Mouse (Mus musculus) fat pad, adult 2 months (tissue): ENCODE results near the gene Col1a1.

ENCODE experiments used
- DNase-seq: peaks from one replicate; pipeline ENCODE4 v3.0.0-alpha.2; 2011; ENCODE audit warnings: low read depth, low spot score; ENCODE audit errors: extremely low read depth

The Col1a1 gene

DNA sequence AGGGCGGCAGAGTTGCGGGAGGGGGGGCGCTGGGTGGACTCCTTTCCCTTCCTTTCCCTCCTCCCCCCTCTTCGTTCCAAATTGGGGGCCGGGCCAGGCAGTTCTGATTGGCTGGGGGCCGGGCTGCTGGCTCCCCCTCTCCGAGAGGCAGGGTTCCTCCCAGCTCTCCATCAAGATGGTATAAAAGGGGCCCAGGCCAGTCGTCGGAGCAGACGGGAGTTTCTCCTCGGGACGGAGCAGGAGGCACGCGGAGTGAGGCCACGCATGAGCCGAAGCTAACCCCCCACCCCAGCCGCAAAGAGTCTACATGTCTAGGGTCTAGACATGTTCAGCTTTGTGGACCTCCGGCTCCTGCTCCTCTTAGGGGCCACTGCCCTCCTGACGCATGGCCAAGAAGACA lies at the start of gene Col1a1:
TSS of gene Col1a1 (plus strand) at position 180 of the 400 bp plus-strand sequence.
- DNase-seq, result no peak

DNA sequence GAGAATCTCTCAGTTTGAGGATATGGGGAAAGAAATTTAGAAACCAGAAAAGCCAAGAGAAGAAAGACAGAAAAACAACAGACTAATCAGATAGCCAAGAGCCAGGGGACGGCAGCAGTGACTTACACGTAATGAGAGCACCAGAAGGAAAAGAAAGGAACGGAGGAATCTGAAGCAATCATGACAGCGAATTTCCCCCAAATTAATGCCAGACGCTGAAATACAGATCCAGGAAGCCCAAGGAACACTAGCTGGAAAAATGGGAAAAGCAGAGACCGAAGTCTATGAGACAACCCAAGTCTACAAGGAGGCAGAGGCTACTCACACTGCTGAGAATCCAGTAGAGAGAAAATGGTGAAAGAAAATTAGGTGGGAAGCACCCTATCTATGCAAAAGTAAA lies 44.9 kb upstream of the Col1a1 start:
- no peak for DNase-seq

DNA sequence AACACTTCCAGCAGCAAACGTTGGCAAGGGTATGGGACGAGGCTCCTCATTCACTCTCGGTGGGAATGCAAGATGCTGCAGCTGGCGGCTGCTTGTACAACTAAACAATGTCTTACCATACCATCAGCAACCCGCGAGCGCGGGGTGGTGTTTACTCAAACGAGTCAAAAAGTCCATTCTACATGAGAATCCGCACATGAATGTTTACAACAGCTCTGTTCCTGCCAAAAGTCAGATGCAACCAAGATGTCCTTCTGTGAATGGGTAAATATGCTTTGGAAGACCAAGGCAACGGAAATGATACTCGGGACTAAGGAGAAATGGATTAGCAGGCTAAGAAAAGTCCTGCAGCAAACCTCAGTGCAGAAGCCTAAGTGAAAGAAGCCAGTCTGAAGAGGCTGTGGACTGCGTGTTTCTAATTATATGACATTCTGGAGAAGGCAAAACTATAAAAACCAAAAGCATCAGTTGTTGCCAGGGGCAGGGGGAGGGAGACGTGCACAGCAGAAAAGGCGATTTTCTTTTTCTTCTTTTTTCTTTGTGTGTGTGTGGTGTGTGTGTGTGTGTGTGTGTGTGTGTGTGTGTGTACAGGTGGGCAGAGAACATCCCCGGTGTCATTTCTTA lies 39.2 kb upstream of the Col1a1 start:
- DNase-seq, result no peak

DNA sequence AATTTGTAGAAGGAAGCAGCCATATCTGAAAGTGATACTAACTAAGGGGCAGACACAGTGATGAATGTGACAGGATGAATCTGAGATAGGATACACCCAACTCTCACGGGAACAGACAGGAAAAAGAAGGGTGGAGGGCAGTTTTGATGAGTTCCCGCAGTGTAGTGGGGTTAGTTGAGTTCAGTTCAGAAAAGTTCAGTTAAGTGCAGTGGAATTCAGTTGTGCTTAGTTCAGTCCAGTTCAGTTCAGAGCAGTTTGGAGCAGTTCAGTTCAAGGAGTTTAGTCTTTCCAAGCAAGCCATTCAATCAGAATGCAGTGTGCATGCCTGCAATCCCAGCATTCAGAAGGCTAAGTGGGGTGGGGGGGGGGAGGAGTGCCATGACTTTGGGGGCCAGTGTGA lies 34.8 kb upstream of the Col1a1 start:
- DNase-seq, result no peak

DNA sequence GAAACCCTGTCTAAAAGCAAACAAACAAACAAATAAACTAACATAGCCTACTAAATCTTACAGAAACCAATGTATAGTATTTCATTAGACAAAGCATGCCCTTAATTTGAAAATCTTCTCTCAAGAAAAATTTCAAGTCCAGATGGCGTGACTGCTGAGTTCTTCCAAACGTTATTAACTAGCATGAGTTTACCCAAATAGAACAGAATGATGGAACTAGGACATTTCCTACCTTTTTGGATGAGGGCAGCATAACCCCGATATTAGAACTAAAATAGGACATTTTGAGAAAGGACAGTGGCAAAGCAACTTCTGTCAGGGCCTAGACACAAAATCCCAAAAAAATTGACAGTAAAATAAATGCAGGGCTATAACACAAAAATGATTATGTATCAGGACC lies 31.7 kb upstream of the Col1a1 start:
- no peak for DNase-seq

DNA sequence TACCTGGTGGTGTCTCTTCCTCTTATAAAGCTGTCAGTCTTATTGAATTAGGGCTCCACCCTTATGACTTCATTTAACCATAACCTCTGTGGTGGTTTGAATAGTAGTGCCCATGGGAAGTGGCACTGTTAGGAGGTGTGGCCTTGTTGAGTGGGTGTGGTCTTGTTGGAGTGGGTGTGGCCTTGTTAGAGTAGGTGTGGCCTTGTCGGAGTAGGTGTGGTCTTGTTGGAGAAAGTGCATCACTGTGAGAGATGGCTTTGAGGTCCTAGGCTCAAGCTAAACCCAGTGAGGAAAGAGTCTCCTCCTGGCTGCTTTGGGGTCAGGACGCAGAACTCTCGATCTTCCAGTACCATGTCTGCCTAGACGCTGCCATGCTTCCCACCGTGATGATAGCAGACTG lies 25.1 kb upstream of the Col1a1 start:
- DNase-seq, result no peak

DNA sequence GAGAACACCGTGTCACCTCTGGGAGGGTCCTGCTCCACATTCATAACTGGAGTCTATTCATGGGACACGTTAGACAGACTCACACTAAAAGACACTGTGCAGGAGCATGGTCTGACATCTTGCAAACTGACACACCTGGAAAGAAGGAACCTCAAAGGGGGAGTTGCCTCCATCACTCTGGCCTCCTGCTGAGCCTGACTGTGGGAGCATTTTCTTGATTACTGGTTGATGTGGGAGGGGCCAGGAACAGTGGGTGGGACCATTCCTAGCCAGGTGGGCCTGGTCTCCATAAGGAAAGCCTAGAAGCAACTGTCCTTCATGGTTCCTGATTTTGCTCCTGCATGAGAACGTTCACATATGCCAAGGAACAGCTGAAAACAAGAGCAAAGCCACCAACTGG lies 23.5 kb upstream of the Col1a1 start:
- no peak for DNase-seq

DNA sequence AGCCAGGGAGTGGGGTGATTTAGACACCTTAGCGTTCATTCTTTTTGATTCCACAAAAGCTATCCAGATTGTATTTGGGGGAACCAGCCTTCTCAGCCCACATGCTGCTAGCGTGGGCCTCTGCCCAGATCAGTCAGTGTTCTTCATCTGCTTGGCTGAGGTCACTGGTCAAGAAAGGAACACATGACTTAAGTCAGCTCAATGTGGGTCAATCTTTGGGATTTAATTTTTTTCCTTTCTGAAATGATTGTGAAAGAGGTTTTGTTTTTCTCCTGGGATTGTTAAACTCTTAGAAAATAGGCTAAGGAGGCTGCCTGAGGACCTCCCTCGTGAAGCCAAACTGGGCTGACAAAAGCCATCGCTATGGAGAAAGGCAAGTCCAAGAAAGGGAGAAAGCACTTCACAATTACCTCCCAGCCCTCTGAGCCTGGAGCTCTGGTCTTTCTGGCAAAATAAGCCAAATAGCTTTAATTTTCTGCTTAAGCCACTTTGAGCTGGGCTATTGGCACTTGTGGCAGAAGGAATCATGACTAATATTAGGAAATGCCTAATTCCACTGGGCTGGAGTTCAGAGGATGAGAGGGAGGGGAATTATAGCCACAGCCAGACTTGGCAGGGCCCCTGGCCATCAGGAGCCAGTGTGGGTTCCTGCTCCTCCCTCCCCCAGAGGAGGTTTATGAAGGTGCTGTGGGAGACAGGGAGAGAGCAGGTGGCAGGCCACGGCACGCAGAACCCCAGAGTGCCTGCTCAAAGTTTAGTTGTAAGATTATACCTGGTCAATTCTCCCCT lies 22.5 kb upstream of the Col1a1 start:
- DNase-seq, result peak; percentile 74

DNA sequence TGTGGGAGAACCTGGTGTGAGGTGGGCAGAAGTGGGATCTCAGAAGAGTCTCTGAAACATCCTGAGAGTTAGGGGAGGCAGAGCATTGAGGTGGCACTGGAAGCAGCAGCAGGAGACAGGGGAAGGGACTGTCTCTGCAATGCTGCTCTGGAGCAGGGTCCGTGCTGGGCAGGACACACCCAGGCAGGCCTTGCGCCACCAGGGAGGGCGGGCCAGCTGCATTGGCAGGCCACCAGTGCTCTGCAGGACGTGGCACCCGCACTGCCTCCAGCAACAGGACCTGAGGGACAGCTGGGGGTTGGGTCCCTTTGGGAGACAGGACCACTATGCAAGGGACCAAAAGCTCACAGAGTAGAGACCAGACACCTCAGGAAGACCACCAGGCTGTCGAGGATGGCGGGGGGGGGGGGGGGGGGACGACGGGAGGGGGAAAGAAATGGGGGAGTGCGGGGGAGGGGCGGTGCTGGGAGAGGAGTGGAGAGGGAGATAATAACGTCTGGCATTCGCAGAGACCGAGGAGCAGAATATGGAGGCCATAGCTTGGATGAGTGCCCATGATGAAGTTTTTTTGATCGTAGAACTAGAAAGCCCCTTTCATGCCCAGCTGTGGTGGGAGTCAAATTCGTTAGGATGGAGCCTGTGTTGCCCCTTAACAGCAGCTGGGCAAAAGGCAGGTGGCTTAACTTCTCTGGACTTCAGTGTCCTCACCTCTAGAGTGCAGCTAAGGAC lies 20.2 kb upstream of the Col1a1 start:
- no peak for DNase-seq

DNA sequence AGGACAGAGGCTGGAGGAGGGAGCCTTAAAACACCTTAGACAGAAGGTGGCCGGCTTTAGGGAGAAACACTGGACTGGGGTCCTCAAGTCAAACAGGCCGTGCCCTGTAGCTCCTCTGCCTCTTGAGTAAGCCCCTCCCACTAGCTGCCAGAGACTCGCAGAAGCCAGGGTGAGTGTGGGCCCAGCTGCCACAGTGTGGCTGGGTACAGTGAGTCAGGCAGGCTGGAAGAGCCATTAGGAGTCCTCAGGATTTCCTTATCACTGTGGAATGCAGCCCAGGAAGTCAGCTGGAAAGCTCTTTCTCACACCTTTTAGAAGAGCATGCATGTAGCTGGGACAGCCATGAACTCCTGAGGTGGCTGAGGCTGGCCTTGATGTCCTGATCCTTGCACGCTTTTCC lies 19.5 kb upstream of the Col1a1 start:
- no peak for DNase-seq

DNA sequence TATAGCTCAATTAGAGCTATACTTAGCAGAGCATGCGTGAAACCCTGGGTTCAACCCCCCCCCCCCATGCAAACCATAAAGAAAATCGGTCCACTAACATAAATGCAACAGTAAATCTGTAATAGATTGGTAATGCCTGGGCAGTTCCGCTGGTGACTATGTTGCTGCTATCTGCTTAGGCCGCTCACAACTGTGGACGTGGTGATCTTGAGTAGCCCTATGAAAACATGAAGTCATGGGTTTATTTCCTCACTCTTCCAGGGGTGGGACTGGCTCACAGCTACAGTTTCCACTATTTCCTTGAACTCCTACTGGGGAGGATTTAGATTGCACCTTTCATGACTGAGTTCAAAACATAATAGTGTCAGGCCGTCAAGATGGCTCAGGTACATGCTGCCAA lies 18.3 kb upstream of the Col1a1 start:
- DNase-seq, result no peak

DNA sequence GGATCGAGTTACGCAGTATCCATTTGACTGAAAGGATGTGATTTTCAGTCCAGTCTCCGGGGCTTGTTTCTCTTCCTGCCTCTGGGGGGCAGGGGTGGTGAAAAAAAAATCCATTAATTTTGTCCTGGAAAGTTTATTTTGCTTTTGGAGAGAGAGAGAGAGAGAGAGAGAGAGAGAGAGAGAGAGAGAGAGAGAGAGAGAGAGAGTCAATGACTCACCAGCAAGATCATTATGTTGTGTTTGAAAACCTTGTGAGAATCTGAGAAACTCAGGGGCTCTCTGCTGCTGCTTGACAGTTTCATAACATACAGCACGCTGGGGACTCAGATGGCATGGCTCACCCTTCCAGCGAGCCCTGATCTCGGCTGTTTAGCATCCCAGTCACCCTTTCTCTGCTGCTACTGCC lies 15.0 kb upstream of the Col1a1 start:
- no peak for DNase-seq

DNA sequence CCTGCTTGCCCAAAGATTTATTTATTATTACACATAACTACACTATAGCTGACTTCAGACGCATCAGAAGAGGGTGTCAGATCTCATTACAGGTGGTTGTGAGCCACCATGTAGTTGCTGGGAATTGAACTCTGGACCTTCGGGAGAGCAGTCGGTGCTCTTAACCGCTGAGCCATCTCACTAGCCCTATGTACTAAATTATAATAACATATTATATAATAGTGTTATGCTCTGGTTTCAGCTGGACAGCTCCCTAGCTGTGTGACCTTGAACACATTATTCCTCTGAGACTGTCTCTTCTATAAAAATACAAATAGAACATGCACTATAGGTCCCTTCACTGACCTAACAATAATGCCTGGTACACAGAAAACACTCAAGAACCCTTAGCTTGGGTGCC lies 11.0 kb upstream of the Col1a1 start:
- no peak for DNase-seq

DNA sequence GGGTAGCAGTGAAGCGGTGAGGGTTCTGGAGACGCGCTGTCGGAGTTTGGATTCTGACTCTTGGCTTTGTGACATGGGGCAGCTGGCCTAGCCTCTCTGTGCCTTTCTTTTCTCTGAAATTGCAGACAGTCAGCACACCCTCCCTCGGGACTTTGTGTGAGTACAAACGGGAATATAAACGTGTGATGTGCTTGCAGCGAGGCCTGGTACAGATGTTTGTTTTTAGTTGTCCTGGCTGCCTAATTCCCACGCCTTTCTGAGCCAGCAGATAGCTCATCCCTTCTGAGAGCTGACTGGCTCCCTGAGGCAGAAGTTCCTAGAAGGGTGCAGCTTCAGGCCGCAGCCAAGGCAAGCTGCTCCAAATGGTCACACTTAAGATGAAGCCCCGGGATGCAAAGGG lies 9.6 kb upstream of the Col1a1 start:
- no peak for DNase-seq

DNA sequence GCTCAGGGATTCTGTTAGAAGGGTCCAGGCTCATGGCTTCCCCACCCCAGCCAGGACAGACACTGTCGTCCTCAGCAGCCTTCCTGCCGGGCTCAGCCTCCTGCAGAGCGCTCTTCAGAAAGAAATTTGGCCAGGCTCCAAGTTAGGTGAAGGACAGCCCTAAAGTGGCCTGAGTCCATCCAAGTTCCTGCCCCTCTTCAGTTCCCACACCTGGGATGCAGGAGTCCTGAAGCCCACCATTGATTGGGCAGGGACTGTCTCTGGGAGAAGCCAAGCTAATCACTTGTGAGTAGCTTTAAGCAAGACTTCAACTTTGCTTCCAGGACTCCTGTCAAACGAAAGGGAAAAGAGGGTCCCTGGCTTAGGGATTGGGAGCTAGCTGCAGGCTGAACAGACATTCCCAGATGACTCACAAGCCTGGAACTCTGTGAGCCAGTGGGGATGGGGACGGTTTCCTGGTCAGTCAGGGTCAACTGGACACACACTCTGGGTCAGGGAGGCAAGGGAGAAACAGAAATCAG lies 8.2 kb upstream of the Col1a1 start:
- DNase-seq, result no peak

DNA sequence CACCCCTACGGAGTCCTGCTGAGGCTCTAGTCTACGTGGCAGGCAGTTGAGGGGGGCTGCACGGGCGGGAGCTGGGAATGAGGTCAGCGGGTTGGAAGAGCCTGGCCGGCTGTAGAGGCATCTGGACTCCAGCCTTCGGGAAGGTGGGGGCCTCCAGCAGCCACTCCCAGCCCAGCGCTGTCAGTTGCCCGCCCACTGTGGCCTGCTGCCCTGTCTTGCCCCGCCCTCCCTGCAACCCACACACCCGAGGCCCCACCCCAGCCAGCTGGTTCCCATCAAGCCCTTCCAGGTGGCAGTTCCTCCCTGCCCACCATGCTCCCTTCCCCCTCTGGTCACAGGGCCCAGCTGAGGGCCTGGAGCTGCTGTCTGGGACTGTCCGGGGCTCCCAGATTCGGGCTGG lies 7.2 kb upstream of the Col1a1 start:
- DNase-seq, result no peak

DNA sequence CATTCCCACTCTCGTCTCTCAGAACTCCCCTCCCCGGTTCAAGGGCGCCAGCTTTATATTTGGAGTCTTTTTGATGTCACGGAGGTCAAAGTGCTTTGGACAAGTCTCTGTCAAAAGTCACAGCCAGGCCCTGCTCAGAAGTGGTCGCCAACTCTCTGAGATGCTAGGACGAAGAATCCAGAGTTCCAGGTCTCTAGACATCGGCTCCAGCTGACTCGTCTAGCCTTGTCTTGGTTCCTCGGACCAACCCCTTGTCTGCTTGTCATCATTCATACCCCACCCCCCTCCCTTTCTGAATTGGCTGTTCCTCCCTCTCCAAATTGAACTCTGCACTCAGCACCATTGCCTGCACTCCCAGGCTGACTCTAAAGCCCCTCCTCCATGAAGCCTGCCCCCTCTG lies 6.4 kb upstream of the Col1a1 start:
- no peak for DNase-seq

DNA sequence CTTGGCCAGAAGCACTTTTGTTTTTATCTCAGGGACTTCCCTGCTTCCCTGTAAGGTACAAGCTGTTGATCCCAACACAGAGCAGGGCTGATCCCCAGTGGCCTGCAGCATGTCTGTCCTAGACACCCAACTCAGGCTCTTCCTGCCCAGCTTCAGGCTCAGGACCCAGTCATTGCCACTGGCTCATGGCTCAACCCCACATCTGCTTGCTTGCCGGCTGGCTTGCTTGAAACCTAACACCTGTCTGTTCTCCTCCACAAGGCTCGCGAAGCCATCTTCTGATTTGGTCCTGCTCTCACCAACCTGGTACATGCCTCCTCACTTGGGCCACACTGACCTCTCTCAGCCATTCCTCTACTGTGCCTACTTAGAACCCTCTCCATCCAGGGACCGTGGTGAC lies 5.9 kb upstream of the Col1a1 start:
- no peak for DNase-seq

DNA sequence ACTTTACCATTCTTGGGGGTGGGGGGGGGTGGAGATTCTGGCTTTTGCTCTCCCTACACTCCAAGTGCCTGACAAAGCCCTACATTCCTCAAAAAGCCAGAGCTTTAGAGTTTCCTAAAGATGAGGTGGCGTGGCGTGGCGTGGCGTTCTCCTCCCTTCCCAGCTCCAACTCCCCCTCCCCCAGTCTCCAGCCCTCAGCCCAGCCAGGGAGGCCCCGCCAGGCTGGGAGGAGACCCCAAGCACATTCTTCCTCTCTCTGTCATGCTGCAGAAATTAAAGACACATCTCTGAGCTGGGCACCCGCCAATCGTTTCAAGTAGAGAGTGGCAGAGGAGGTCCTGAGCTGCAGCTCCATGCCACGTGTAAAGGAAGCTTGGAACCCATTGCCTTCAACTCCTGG lies 2.4 kb upstream of the Col1a1 start:
- no peak for DNase-seq

DNA sequence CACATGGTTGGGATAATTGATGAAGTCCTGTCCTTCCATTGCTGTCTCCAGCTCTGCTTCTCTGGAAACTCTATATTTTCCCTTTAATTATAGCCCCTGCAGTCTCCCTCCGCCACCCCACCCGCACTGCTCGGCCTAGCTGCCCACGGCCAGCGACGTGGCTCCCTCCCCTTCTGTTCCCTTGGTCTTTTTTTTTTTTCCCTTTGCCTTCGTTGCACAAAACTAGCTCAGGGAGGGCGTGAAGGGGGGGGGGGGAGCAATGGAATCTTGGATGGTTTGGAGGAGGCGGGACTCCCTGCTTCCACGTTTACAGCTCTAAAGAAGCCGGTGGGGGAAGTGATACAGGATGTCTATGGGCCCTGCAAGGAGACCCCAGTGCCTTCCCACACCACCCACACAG lies 1.5 kb upstream of the Col1a1 start:
- no peak for DNase-seq

DNA sequence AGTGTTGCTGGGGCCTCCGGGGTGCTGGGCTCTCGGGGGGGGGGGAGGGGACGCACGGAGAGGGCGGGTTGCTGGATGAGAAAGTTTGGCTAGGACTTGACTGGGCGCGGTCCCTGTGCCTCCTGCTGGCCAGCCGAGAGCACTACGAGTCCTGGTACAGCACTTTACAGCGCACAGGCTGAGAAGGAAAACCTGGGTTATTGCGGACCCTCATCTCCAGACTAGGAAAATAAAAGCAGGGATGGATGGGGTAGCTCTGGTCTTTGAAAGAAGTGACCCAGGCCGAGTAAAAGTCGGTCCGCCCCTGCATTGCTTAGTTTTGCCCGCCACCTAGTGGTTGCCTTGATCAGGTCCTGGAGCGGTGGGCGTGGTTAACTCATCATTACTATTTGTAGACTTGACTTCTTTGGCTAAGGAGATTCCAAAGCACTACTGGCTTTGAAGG lies 849 bp downstream of the Col1a1 start:
- DNase-seq, result no peak

DNA sequence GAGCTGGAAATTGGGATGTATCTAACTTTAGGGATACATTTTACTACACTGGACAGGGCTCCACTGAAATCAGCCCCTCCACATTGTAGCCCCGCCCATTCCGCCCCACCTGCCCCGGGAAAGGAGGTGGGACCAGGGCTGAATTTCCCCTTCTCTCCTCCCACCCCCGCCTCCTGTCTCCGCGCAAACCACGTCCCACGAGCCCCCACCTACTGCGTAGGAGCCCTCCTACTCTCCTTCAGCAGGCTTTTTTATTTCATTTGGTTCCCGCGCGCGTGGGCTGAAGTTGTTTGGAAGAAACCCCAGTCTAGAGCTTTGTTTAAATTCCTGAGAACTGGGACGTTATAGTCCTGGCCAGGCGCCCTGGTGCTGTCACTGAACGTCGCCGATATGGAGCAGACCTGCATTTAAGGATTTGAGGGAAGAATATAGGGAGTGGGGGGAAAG lies 1.3 kb downstream of the Col1a1 start:
- no peak for DNase-seq
